8 mouse cellular contexts compared by ENCODE assay signal in the genomic region with DNA sequence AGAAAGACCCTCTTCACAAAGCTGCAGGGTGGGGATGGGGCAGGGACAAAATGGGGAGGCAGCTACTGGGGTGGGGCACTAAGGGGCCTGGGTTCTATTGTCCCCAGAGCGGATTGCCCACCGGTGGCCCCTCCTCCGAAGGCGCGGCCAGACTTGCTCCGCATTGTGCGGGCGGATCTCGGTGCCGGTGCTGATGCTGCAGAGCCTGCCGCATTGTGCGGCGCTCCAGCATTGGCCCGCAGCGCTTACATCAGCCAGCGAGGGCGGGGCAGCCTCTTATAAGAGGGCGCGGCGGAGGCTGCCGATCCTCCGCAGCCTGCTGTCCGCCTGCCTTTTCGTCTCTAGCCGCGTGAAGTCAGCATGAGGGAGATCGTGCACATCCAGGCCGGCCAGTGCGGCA. TPM values are rescaled to one million over a fixed set of nuclear protein-coding genes. Genes with fewer than 3 reads are reported as not detected.
DNase-seq lines count a peak whose midpoint lies in the region; ATAC-seq lines count a peak whose summit lies in the region.

Gene Tubb3, plus strand, starts transcription at position 179 of the 400 bp plus-strand sequence.

- H3K9ac ChIP-seq in heart, embryonic 13.5 days, result peak within 1 kb of the TSS; percentile 47
- H3K9ac ChIP-seq in liver, embryonic 16.5 days (ENCODE audit: low read depth, low read length), result no peak within 1 kb of the TSS

- peak within 1 kb of the TSS; percentile 65 for H3K4me2 ChIP-seq in heart, embryonic 13.5 days
- H3K4me2 ChIP-seq in liver, embryonic 16.5 days (ENCODE audit: low read depth, low read length), result peak within 1 kb of the TSS; percentile 31

- intact Hi-C loops in gastrocnemius, postnatal 36 days (cut with DNase I), result no loop called here

- H3K4me3 ChIP-seq in heart, embryonic 13.5 days, result peak within 1 kb of the TSS; percentile 47
- peak within 1 kb of the TSS; percentile 7 for H3K4me3 ChIP-seq in liver, embryonic 16.5 days (ENCODE audit: low read depth, low read length)

- 0 out of 2 replicates have a peak within 1 kb of the TSS, but pooled peaks have one; percentile 6 for H3K27ac ChIP-seq in heart, embryonic 13.5 days (replicated peaks)
- H3K27ac ChIP-seq in liver, embryonic 16.5 days (ENCODE audit: low read length), result no peak within 1 kb of the TSS

- ATAC-seq in heart, embryonic 13.5 days (ENCODE audit: extremely low read depth, insufficient number of reproducible peaks, low FRiP score, low TSS enrichment), result no peak
- peak; percentile 64 for ATAC-seq in liver, embryonic 16.5 days (ENCODE audit: low read depth)

- no peaks in the 10 kb centered on the region for H3K36me3 ChIP-seq in heart, embryonic 13.5 days
- H3K36me3 ChIP-seq in liver, embryonic 16.5 days (ENCODE audit: control insufficient read depth, insufficient read depth), result no peaks in the 10 kb centered on the region

- H3K4me1 ChIP-seq in heart, embryonic 13.5 days, result peaks cover 49% of the 10 kb centered on the region
- peaks cover 48% of the 10 kb centered on the region for H3K4me1 ChIP-seq in liver, embryonic 16.5 days (ENCODE audit: control insufficient read depth, low read depth, low read length)

- H3K27me3 ChIP-seq in heart, embryonic 13.5 days (replicated peaks), result peaks cover 61% of the 10 kb centered on the region
- H3K27me3 ChIP-seq in liver, embryonic 16.5 days (ENCODE audit: control insufficient read depth, insufficient read depth, low read depth, low read length), result peaks cover 51% of the 10 kb centered on the region

- WGBS in heart, embryonic 13.5 days, result 2% methylated on average over 29 of the region's 29 CpGs
- under 1% methylated on average over 29 of the region's 29 CpGs for WGBS in liver, embryonic 16.5 days (ENCODE audit: insufficient replicate concordance)

- no peaks in the 10 kb centered on the region for H3K9me3 ChIP-seq in heart, embryonic 13.5 days
- H3K9me3 ChIP-seq in liver, embryonic 16.5 days (replicated peaks; ENCODE audit: control insufficient read depth, low read length), result no peaks in the 10 kb centered on the region

- DNase-seq in gastrocnemius, postnatal 10 days, result peak; percentile 30
- no peak for DNase-seq in gastrocnemius, postnatal 36 days
- peak; percentile 73 for DNase-seq in adrenal gland, adult 2 months
- peak; percentile 71 for DNase-seq in embryo, embryonic 11.5 days (ENCODE audit: low read depth, low spot score)
- DNase-seq in layer of hippocampus, adult 11-12 months (ENCODE audit: low spot score), result peak; percentile 89
- peak; percentile 78 for DNase-seq in retina, postnatal 7 days (ENCODE audit: low read depth, low spot score)

RNA-seq across cellular contexts. Expression of gene Tubb3, which starts in this region (rescaled TPM):
- 1 to 10 TPM; 1.8 to 1.9 TPM for total RNA-seq in gastrocnemius, postnatal 10 days (2021)
- under 1 TPM in 1 of 2 experiments, not detected in 1; 0.20 TPM for total RNA-seq in gastrocnemius, postnatal 36 days (2021)
- 1 to 10 TPM; 2.4 to 8.3 TPM for total RNA-seq in adrenal gland, adult 2 months (2021)
- 3.8 and 21.1 TPM in 2 replicates for polyA plus RNA-seq in adrenal gland, adult 2 months (2012; rRNA removed)
- 4.1 and 4.9 TPM in 2 replicates for polyA plus RNA-seq in heart, embryonic 13.5 days (2015; fragmentation: Nextera tagmentation; extraction: Ambion mirVana)
- 0.35 and 0.64 TPM in 2 replicates for polyA plus RNA-seq in liver, embryonic 16.5 days (2015; fragmentation: Nextera tagmentation; extraction: Ambion mirVana)

Comparison
In these comparisons a context has a peak if more than half of its experiments do, and no peak if none do; other contexts are left out.
1. DNase-seq: peak in gastrocnemius, postnatal 10 days (single experiment), adrenal gland, adult 2 months (single experiment), embryo, embryonic 11.5 days (single experiment), layer of hippocampus, adult 11-12 months (single experiment) and retina, postnatal 7 days (single experiment); none in gastrocnemius, postnatal 36 days (0 of 2).
2. Peak in ATAC-seq, H3K4me3 ChIP-seq and H3K4me2 ChIP-seq in liver, embryonic 16.5 days; RNA of the gene not detected or under 1 TPM.